Mouse (Mus musculus): Measurements from ENCODE around the gene Ankdd1a.

DNA sequence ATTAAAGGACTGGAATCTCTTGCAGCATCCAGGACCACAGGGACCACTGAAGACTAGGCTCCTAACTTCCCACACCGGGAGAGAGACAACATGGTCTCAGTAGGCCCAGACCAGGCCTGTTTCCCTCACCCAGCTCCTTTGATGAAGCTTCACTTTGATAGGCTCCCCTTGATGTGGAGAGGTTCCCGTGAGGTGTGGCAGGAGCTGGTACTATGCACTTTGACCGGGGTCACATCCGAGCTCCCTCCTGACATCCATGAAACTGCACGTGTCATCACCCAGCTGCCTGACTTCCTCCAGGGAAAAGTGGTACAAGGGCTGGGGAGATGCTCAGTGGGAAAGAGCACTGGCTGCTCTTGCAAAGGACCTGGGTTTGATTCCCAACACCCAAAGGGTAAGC lies 43.1 kb upstream of the Ankdd1a start:
- no peak for TF ChIP-seq CTCF (IDR thresholded peaks at IDR 0.05; ENCODE audit: low read depth)
- no peak for TF ChIP-seq EP300 (IDR thresholded peaks at IDR 0.05; ENCODE audit: low read depth)
